Mouse (Mus musculus): ENCODE results near the gene Sapcd1. TPM values are rescaled to one million over a fixed set of nuclear protein-coding genes. Genes with fewer than 3 reads are reported as not detected.
A peak's percentile ranks its signal among the peaks of the same experiment; 100 is the strongest.

The Sapcd1 gene
- polyA plus RNA-seq, 1 experiment from 2014 or later: 1.7 TPM

DNA sequence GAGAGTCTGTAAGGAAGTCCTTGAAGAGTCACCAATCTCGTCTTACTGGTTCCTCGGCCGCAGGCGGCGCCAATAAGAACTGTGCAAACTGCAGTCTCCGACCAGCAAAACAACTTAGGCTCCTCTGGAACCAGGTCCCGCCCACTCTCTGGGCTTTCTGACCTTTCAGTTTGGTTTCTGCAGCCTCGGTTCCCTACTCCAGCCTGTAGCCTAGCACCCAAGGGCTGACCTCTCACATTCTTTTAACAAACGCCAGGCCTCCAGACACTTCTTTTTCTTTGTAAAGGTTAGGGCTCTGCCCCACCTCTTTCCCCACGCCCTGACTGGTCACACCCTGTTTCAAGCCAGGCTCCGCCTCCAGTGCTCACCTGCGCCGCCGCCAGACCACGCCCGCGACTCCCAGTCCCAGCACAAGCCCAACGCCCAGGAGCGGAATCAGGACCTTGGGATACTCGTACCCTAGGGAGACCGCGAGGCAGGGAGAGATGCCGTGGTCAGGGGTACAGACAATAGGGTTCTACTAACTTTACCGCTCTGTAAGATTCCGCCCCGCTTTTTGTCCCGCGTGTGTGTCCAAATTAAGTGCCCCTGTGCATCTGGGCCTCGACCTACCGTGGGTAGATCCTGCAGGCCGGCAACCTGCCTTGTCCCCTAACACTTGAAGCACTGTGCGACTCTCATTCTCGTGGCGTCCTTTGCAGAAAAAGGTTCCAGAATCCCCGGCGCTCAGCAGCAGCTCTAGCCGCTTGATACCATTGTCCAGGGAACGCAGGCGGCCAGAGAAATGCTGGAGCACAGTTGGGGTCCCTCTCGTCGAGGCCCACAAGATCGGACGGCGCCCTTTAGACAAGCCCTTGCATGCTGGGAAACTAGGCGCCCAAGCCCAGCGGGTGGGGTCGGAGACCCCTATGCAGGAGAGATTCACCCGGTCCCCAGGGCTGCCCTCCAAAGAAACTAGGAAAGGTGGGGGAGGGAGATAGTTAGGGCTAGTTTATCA, 37.4 kb upstream of the Sapcd1 start, which contains the start of gene Ly6g6c:
Gene Ly6g6c, plus strand, starts transcription at position 438 of the 997 bp plus-strand sequence.
- WGBS: 2% methylated on average over 48 of the region's 48 CpGs
- no peak within 1 kb of the TSS for H3K27ac ChIP-seq (ENCODE audit: low read depth, low read length)
- H3K9me3 ChIP-seq (ENCODE audit: control insufficient read depth, low read length): no peaks in the 10 kb centered on the region
- H3K4me3 ChIP-seq (ENCODE audit: low read length): peak within 1 kb of the TSS; percentile 25
- peaks cover 18% of the 10 kb centered on the region for H3K4me1 ChIP-seq (ENCODE audit: control insufficient read depth, insufficient read depth, low read depth, low read length)
- peaks cover 14% of the 10 kb centered on the region for H3K36me3 ChIP-seq (ENCODE audit: control insufficient read depth, insufficient read depth, low read length)
- H3K27me3 ChIP-seq (replicated peaks; ENCODE audit: control insufficient read depth, insufficient read depth, low read length): peaks cover 18% of the 10 kb centered on the region
- H3K4me2 ChIP-seq (ENCODE audit: low read length): peak within 1 kb of the TSS; percentile 55
- ATAC-seq: 0 out of 2 replicates have a peak, but pooled peaks have one; percentile 10
- peak within 1 kb of the TSS; percentile 47; the same call in 1 of the 2 replicates for H3K9ac ChIP-seq (ENCODE audit: low read depth, low read length)

GRCm38 (mm10) chr17:35064378-35064877, 36.6 kb upstream of the Sapcd1 start:
- WGBS: 41% methylated on average over 10 of the region's 10 CpGs
- Histone ChIP-seq H3K27me3 (replicated peaks; ENCODE audit: control insufficient read depth, insufficient read depth, low read length) (peaks cover 18% of the 10 kb centered on the region), H3K4me3 (ENCODE audit: low read length) (no peak overlapping the region; the same call in 1 of the 2 replicates), H3K36me3 (ENCODE audit: control insufficient read depth, insufficient read depth, low read length) (peaks cover 14% of the 10 kb centered on the region), H3K27ac (ENCODE audit: low read depth, low read length) (no peak overlapping the region), H3K4me1 (ENCODE audit: control insufficient read depth, insufficient read depth, low read depth, low read length) (peaks cover 24% of the 10 kb centered on the region), H3K4me2 (ENCODE audit: low read length) (peak overlapping the region; percentile 55), H3K9me3 (ENCODE audit: control insufficient read depth, low read length) (no peaks in the 10 kb centered on the region), H3K9ac (ENCODE audit: low read depth, low read length) (no peak overlapping the region)
- no peak for ATAC-seq

- Histone ChIP-seq H3K27me3 (replicated peaks; ENCODE audit: control insufficient read depth, insufficient read depth, low read length) (peaks cover 18% of the 10 kb centered on the region), H3K36me3 (ENCODE audit: control insufficient read depth, insufficient read depth, low read length) (peaks cover 14% of the 10 kb centered on the region), H3K27ac (ENCODE audit: low read depth, low read length) (no peak overlapping the region), H3K4me1 (ENCODE audit: control insufficient read depth, insufficient read depth, low read depth, low read length) (peaks cover 24% of the 10 kb centered on the region), H3K9me3 (ENCODE audit: control insufficient read depth, low read length) (no peaks in the 10 kb centered on the region), H3K4me2 (ENCODE audit: low read length) (no peak overlapping the region), H3K4me3 (ENCODE audit: low read length) (no peak overlapping the region), H3K9ac (ENCODE audit: low read depth, low read length) (no peak overlapping the region)
- 79% methylated on average over 3 of the region's 3 CpGs for WGBS
- ATAC-seq: no peak
These were observed 35.6 kb upstream of the Sapcd1 start for GRCm38 (mm10) chr17:35063466-35063865.

- WGBS: 85% methylated on average over 8 of the region's 8 CpGs
- H3K4me1 ChIP-seq (ENCODE audit: control insufficient read depth, insufficient read depth, low read depth, low read length): peaks cover 24% of the 10 kb centered on the region
- H3K27me3 ChIP-seq (replicated peaks; ENCODE audit: control insufficient read depth, insufficient read depth, low read length): peaks cover 14% of the 10 kb centered on the region
- H3K4me3 ChIP-seq (ENCODE audit: low read length): no peak overlapping the region
- peaks cover 14% of the 10 kb centered on the region for H3K36me3 ChIP-seq (ENCODE audit: control insufficient read depth, insufficient read depth, low read length)
- no peak for ATAC-seq
- H3K9me3 ChIP-seq (ENCODE audit: control insufficient read depth, low read length): no peaks in the 10 kb centered on the region
- H3K4me2 ChIP-seq (ENCODE audit: low read length): no peak overlapping the region
- H3K27ac ChIP-seq (ENCODE audit: low read depth, low read length): no peak overlapping the region
- no peak overlapping the region for H3K9ac ChIP-seq (ENCODE audit: low read depth, low read length)
These were observed 33.5 kb upstream of the Sapcd1 start for GRCm38 (mm10) chr17:35061299-35061698.

DNA sequence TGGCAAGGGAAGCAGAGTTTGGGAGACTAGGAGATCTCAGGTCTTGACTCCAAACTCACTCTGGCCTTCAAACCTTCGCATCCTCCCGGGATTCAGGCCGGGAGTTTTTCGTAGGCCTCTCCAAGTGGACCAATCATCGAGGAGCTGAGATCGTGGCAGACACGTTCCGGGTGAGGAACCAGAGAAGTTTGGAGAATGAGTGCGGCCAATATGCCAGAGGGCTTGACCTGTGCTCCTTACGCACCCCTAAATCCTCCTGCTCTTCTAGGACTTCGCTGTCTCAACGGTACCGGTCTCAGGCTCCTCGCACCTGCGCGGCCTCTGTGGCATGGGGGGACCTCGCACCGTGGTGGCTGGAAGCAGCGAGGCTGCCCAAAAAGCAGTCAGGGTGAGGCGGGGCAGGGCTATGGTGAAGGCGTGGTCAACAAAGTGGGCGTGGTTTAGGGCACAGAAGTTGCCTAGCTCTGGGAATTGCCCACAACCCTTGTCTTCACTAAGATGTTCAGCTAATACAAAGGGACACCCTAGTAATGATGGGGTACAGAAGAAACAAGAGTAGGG, 33.0 kb upstream of the Sapcd1 start:
- Histone ChIP-seq H3K36me3 (ENCODE audit: control insufficient read depth, insufficient read depth, low read length) (peaks cover 14% of the 10 kb centered on the region), H3K4me2 (ENCODE audit: low read length) (peak overlapping the region; percentile 94)
- WGBS: 60% methylated on average over 22 of the region's 22 CpGs

GRCm38 (mm10) chr17:35060071-35060470, 32.3 kb upstream of the Sapcd1 start:
- H3K9me3 ChIP-seq (ENCODE audit: control insufficient read depth, low read length): no peaks in the 10 kb centered on the region
- WGBS: 25% methylated on average over 14 of the region's 14 CpGs
- no peak for ATAC-seq
- peak overlapping the region; percentile 94 for H3K4me2 ChIP-seq (ENCODE audit: low read length)
- peak overlapping the region; percentile 82 for H3K4me3 ChIP-seq (ENCODE audit: low read length)
- no peak overlapping the region; the same call in 1 of the 2 replicates for H3K27ac ChIP-seq (ENCODE audit: low read depth, low read length)
- peak overlapping the region; percentile 86 for H3K9ac ChIP-seq (ENCODE audit: low read depth, low read length)
- H3K36me3 ChIP-seq (ENCODE audit: control insufficient read depth, insufficient read depth, low read length): peaks cover 14% of the 10 kb centered on the region
- H3K4me1 ChIP-seq (ENCODE audit: control insufficient read depth, insufficient read depth, low read depth, low read length): peaks cover 19% of the 10 kb centered on the region
- peaks cover 12% of the 10 kb centered on the region for H3K27me3 ChIP-seq (replicated peaks; ENCODE audit: control insufficient read depth, insufficient read depth, low read length)

More for the DNA sequence above, 33.0 kb upstream of the Sapcd1 start:
- no peaks in the 10 kb centered on the region for H3K9me3 ChIP-seq (ENCODE audit: control insufficient read depth, low read length)
- peaks cover 14% of the 10 kb centered on the region for H3K27me3 ChIP-seq (replicated peaks; ENCODE audit: control insufficient read depth, insufficient read depth, low read length)
- peak overlapping the region; percentile 82 for H3K4me3 ChIP-seq (ENCODE audit: low read length)
- peak overlapping the region; percentile 86 for H3K9ac ChIP-seq (ENCODE audit: low read depth, low read length)
- peaks cover 24% of the 10 kb centered on the region for H3K4me1 ChIP-seq (ENCODE audit: control insufficient read depth, insufficient read depth, low read depth, low read length)
- no peak overlapping the region for H3K27ac ChIP-seq (ENCODE audit: low read depth, low read length)
- ATAC-seq: no peak

- peaks cover 9% of the 10 kb centered on the region for H3K27me3 ChIP-seq (replicated peaks; ENCODE audit: control insufficient read depth, insufficient read depth, low read length)
- peak within 1 kb of the TSS; percentile 82 for H3K4me3 ChIP-seq (ENCODE audit: low read length)
- 0% methylated on average over 57 of the region's 57 CpGs for WGBS
- H3K9ac ChIP-seq (ENCODE audit: low read depth, low read length): peak within 1 kb of the TSS; percentile 86
- peaks cover 16% of the 10 kb centered on the region for H3K36me3 ChIP-seq (ENCODE audit: control insufficient read depth, insufficient read depth, low read length)
- peaks cover 14% of the 10 kb centered on the region for H3K4me1 ChIP-seq (ENCODE audit: control insufficient read depth, insufficient read depth, low read depth, low read length)
- H3K27ac ChIP-seq (ENCODE audit: low read depth, low read length): peak within 1 kb of the TSS; percentile 89
- peak within 1 kb of the TSS; percentile 94 for H3K4me2 ChIP-seq (ENCODE audit: low read length)
- no peaks in the 10 kb centered on the region for H3K9me3 ChIP-seq (ENCODE audit: control insufficient read depth, low read length)
- peak; percentile 91 for ATAC-seq
These were observed 31.4 kb upstream of the Sapcd1 start, which contains the start of gene Ddah2 for GRCm38 (mm10) chr17:35058911-35059892. TSS of gene Ddah2 (plus strand) at chr17:35059035.

GRCm38 (mm10) chr17:35058316-35058715, 30.5 kb upstream of the Sapcd1 start:
- no peaks in the 10 kb centered on the region for H3K9me3 ChIP-seq (ENCODE audit: control insufficient read depth, low read length)
- peak overlapping the region; percentile 94 for H3K4me2 ChIP-seq (ENCODE audit: low read length)
- ATAC-seq: peak; percentile 24
- H3K27ac ChIP-seq (ENCODE audit: low read depth, low read length): no peak overlapping the region
- H3K36me3 ChIP-seq (ENCODE audit: control insufficient read depth, insufficient read depth, low read length): peaks cover 19% of the 10 kb centered on the region
- peak overlapping the region; percentile 82 for H3K4me3 ChIP-seq (ENCODE audit: low read length)
- 66% methylated on average over 9 of the region's 9 CpGs for WGBS
- peaks cover 3% of the 10 kb centered on the region for H3K27me3 ChIP-seq (replicated peaks; ENCODE audit: control insufficient read depth, insufficient read depth, low read length)
- peaks cover 14% of the 10 kb centered on the region for H3K4me1 ChIP-seq (ENCODE audit: control insufficient read depth, insufficient read depth, low read depth, low read length)
- peak overlapping the region; percentile 86 for H3K9ac ChIP-seq (ENCODE audit: low read depth, low read length)

Data from hindbrain, embryonic 16.5 days (tissue).